Mouse (Mus musculus): ENCODE measurements around the gene Igf2. TPM values are rescaled to one million over a fixed set of nuclear protein-coding genes. Genes with fewer than 3 reads are reported as not detected.

Igf2 gene
- total RNA-seq (2021): 10 to 100 TPM; 78.1 to 89.2 TPM

GRCm38 (mm10) chr7:142666659-142667058 is at the start of gene Igf2:
Gene Igf2 (minus strand): TSS chr7:142666816.
- intact Hi-C loops (cut with DNase I): no loop called here
- DNase-seq: peak in 1 of 2 experiments; percentile 24

- DNase-seq: peak; percentile 24 to 47
- intact Hi-C loops (cut with DNase I): no loop called here
Observed at GRCm38 (mm10) chr7:142714783-142715498, 48.3 kb upstream of the Igf2 start.

- no peak for DNase-seq
- intact Hi-C loops (cut with DNase I): no loop called here
Observed at GRCm38 (mm10) chr7:142706873-142707272, 40.3 kb upstream of the Igf2 start.

- peak; percentile 64 to 72 for DNase-seq
- intact Hi-C loops (cut with DNase I): no loop called here
Observed at GRCm38 (mm10) chr7:142699334-142699860, 32.8 kb upstream of the Igf2 start.

- DNase-seq: peak in 1 of 2 experiments; percentile 29
- intact Hi-C loops (cut with DNase I): loop anchor here (5.0 kb wide), 1 partner anchor 241 kb away; no protein-coding TSS in a partner anchor
Observed at GRCm38 (mm10) chr7:142678611-142679010, 12.0 kb upstream of the Igf2 start.

- DNase-seq: peak; percentile 45 to 50
- intact Hi-C loops (cut with DNase I): loop anchor here (1.0 to 5.0 kb wide), 4 partner anchors 153 to 359 kb away; no protein-coding TSS in a partner anchor
Observed at GRCm38 (mm10) chr7:142675644-142676043, 9.0 kb upstream of the Igf2 start.

- intact Hi-C loops (cut with DNase I): loop anchor here (1.0 to 5.0 kb wide), 3 partner anchors 153 to 358 kb away; no protein-coding TSS in a partner anchor
- no peak for DNase-seq
Observed at GRCm38 (mm10) chr7:142675141-142675540, 8.5 kb upstream of the Igf2 start.

- intact Hi-C loops (cut with DNase I): loop anchor here (1.0 to 5.0 kb wide), 2 partner anchors 62 to 135 kb away; no protein-coding TSS in a partner anchor
- peak; percentile 47 to 59 for DNase-seq
Observed at GRCm38 (mm10) chr7:142672120-142672519, 5.5 kb upstream of the Igf2 start.

GRCm38 (mm10) chr7:142671067-142671466 is 4.5 kb upstream of the Igf2 start:
- no peak for DNase-seq
- intact Hi-C loops (cut with DNase I): loop anchor here (5.0 kb wide), 1 partner anchor 134 kb away; no protein-coding TSS in a partner anchor

- DNase-seq: no peak
- intact Hi-C loops (cut with DNase I): loop anchor here (5.0 kb wide), 1 partner anchor 133 kb away; no protein-coding TSS in a partner anchor
Observed at GRCm38 (mm10) chr7:142669751-142670625, 3.4 kb upstream of the Igf2 start, which contains the start of gene Gm49394. Gene Gm49394 (minus strand): TSS chr7:142669942.

GRCm38 (mm10) chr7:142668328-142668727 is 1.7 kb upstream of the Igf2 start:
- intact Hi-C loops (cut with DNase I): no loop called here
- no peak for DNase-seq

- DNase-seq: no peak
- intact Hi-C loops (cut with DNase I): no loop called here
Observed at GRCm38 (mm10) chr7:142667521-142667920, 905 bp upstream of the Igf2 start.

GRCm38 (mm10) chr7:142666109-142666508 is 507 bp downstream of the Igf2 start:
- intact Hi-C loops (cut with DNase I): no loop called here
- DNase-seq: no peak

GRCm38 (mm10) chr7:142665364-142665763 is 1.3 kb downstream of the Igf2 start:
- no peak for DNase-seq
- intact Hi-C loops (cut with DNase I): no loop called here

GRCm38 (mm10) chr7:142664465-142665029 is 2.1 kb downstream of the Igf2 start:
- intact Hi-C loops (cut with DNase I): no loop called here
- no peak for DNase-seq

- peak; percentile 34 to 36 for DNase-seq
- intact Hi-C loops (cut with DNase I): no loop called here
Observed at GRCm38 (mm10) chr7:142663931-142664421, 2.6 kb downstream of the Igf2 start.

GRCm38 (mm10) chr7:142663151-142663550 is 3.5 kb downstream of the Igf2 start:
- intact Hi-C loops (cut with DNase I): no loop called here
- no peak for DNase-seq

- no peak for DNase-seq
- intact Hi-C loops (cut with DNase I): no loop called here
Observed at GRCm38 (mm10) chr7:142661811-142662210, 4.8 kb downstream of the Igf2 start.

- intact Hi-C loops (cut with DNase I): no loop called here
- no peak for DNase-seq
Observed at GRCm38 (mm10) chr7:142661046-142661445, 5.6 kb downstream of the Igf2 start.

GRCm38 (mm10) chr7:142660651-142660945 is 6.0 kb downstream of the Igf2 start:
- DNase-seq: peak in 1 of 2 experiments; percentile 31
- intact Hi-C loops (cut with DNase I): no loop called here

All from heart, postnatal 36 days (tissue).